Mouse (Mus musculus) neural tube, embryonic 10.5 days (tissue): Measurements from ENCODE around the gene Capn5.
A peak's percentile ranks its signal among the peaks of the same experiment; 100 is the strongest.

Source experiments
- DNase-seq: peaks from one replicate; pipeline ENCODE4 v3.0.0-alpha.2; 2017; ENCODE audit warnings: low spot score; ENCODE audit errors: extremely low spot score

Capn5 gene

GRCm38 (mm10) chr7:98148721-98149407 is 29.2 kb downstream of the Capn5 start:
- DNase-seq = no peak

DNA sequence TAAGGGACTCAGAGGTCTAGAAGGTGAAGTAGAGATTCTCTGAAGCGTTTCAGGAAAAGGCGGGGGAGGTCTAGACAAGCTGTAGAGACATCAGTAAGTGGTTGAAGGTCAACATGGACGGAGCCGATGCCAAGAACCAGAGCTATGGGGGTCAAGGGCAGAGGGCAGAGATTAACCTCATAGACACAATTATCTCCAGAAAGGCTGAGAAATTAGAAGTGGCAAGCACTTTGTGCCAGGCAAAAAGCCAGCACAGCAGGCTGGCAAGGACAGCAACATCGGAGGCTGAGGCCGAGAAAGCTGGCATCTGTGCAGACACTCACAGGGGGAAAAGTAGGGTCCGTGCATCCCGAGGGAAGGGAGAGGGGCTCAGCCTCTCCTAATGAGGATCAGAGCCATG is 30.3 kb downstream of the Capn5 start:
- DNase-seq = no peak

DNA sequence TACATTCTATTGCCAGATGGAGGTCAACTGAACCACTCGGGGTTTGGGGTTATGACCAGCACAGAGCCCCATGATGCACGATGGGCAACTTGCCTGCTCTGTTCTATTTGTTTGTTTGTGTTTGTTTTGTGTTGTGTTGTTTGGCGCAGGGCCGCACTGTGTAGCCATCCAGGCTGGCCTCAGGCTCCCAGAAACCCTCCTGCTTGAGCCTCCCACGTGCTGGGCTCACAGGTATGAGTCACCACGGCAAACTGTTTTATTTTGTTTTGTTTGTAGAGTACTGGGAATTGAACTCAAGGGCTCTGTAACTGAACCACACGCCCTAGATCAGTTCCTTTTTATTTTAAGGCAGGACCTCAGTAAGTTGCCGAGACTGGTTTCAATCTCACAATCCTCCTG is 31.6 kb downstream of the Capn5 start:
- DNase-seq = no peak

- no peak for DNase-seq
Measured at GRCm38 (mm10) chr7:98145842-98146446, 32.1 kb downstream of the Capn5 start.

GRCm38 (mm10) chr7:98145402-98145801 is 32.7 kb downstream of the Capn5 start, which contains the start of gene Omp:
TSS of gene Omp (minus strand) at chr7:98145502.
- no peak for DNase-seq

- DNase-seq = no peak
Measured at GRCm38 (mm10) chr7:98142648-98143047, 35.4 kb downstream of the Capn5 start.

GRCm38 (mm10) chr7:98142247-98142646 is 35.8 kb downstream of the Capn5 start:
- no peak for DNase-seq

- DNase-seq = no peak
Measured at GRCm38 (mm10) chr7:98141206-98141605, 36.9 kb downstream of the Capn5 start.

GRCm38 (mm10) chr7:98140597-98140996 is 37.5 kb downstream of the Capn5 start:
- DNase-seq = no peak

DNA sequence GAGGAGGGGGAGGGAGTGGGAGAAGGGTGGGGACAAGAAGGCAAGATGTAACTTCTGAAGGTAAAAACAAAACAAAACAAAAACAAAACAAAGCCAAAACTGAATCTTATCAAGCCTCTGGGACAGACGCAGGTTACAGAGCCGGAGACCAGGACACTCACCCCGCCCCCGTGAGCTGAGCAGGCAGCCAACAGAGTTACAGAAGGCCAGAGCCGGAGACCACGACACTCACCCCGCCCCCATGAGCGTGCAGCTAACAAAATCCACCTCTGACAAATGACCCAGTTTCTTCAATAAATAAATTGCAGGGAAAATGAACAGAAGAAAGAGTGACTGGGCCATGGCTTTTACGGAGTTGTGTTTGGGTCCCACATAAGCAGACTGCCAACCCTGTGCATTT is 38.9 kb downstream of the Capn5 start:
- DNase-seq = no peak

DNA sequence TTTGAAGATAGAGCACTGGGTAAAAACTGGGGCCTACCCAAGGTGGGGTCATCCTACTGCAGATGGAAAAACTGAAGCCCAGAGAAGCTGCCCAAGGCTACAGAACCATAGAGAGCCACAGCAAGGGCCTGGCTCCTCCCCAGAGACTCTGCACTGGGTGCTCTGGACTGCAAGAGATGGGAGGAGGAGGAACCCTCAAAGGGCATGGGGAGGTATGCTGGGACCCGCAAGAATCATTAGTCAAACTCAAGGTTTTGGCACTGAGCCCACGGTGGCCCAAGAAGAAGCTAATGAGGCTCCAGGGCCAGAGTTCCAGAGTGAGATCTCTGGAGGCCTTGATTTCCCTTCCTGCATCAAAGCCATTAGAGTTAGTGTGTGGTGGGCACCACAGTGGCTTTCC is 40.1 kb downstream of the Capn5 start:
- DNase-seq = no peak

GRCm38 (mm10) chr7:98137583-98137982 is 40.5 kb downstream of the Capn5 start:
- DNase-seq = no peak

- no peak for DNase-seq
Measured at GRCm38 (mm10) chr7:98131751-98132150, 46.3 kb downstream of the Capn5 start.

- no peak for DNase-seq
Measured at GRCm38 (mm10) chr7:98125473-98125872, 52.6 kb downstream of the Capn5 start.

GRCm38 (mm10) chr7:98124701-98125100 is 53.4 kb downstream of the Capn5 start:
- no peak for DNase-seq

DNA sequence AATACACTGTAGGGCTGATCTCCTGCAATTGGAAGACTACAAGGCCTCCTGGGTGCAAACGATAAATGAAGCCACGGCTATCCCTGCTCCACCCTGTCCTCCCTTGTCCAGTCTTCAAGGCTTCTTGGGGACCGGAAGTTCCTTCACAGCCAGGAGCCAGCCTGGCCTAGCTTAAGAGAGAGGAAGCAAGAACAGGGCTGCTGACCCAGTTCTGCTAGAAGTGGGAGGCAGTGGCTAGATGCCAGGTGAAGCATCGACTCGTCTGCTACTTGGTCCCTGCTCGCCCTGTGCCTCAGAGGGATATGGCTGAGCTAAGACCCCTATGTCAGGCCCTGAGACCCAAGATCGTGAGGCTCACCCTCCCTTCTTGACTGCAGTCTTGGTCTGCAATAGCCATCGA is 56.4 kb downstream of the Capn5 start:
- DNase-seq = no peak

DNA sequence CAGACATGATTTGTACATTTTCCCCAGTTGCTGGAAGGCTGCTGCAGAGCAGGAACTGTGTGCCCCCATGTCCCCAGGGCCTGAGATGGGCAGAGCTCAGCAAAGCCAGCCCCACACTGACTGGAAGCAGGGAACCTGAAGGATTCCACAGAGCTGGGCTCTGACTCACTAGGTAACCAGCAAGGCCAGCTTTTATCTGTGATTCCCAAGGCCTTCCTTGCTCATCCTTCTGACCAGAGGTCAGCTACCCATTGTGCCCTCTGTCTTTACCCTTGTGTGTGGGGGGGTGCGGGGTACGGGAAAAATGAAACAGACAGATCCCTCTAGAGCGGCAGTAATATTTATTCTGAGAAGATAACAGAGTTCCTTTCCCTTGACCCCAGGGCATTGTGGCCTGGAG is 56.8 kb downstream of the Capn5 start:
- no peak for DNase-seq

DNA sequence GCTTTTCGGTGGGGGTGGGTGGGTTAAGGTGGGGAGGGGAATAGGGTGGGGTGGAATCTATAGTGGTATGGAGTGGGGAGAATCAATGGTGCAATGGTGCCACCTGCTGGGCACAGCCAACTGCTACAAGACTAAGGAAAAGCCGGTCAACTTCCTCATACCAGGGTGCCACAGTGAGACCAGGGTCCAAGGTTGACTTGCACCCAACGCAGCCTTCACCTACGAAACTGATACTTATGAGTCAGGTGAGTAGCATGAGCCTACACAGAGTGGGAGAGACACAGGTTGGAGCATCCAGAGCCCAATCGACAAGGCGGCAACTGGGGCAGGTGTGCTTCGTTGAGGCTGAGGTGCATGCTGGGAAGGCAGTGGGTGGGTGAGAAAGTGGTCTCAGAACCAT is 57.7 kb downstream of the Capn5 start:
- peak; percentile 80 for DNase-seq

GRCm38 (mm10) chr7:98119961-98120232 is 58.2 kb downstream of the Capn5 start:
- DNase-seq = no peak

- peak; percentile 37 for DNase-seq
Measured at GRCm38 (mm10) chr7:98119179-98119960, 58.7 kb downstream of the Capn5 start, which contains the start of gene Myo7a. TSS of gene Myo7a (minus strand) at chr7:98119524.

DNA sequence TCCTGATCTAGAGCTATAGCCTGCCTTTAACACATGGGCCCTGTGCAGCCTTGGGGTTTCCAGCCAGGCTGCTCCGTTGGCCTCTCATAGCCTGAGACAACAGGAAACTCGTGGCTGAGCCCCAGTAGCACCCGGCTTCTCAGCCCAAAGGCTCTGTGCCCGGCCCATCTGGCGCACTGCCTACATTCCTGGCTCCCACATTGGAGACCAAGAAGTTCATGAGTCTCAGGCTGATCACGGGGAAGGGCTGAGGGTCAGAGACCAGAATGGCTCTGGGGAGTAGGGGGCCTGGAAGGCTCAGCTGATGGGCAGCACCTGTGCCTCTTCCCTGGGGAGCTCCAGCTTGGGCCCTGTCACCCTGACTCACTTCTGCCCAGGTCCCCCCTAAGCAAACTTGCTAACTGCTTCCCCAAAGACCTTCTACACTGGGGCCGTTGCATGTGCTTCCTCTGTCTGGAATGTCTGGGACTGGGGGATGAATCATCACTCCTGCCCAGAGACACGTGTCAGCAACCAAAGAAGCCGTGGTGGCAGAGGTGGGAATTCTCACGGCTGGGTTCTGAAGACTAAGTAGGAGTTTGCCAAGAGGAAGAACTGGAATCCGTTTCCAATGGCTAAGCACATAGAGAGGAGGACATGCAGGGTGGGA is 60.9 kb downstream of the Capn5 start:
- no peak for DNase-seq

- DNase-seq = no peak
Measured at GRCm38 (mm10) chr7:98114656-98115055, 63.4 kb downstream of the Capn5 start.
